25 mouse cellular contexts compared by ENCODE assay signal in the genomic region with DNA sequence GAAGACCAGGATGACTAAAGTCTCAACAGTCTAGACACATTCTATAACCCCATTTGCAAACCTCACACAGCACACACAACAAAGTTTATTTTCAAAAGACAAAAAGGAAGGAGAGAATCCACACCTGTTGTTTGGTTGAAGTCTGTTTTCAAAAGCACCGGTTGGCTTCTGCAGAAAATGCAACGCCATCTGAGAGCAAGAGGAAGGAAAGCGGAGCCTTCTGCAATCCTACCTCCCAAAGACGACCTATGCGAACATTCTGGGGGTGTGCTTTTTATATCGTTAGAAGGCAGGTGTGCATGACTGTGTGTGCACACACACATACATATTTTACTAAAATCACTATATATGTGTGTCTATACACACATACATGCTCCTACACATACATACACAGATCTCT.
A peak's percentile ranks its signal among the peaks of the same experiment; 100 is the strongest.
DNase-seq lines count a peak whose midpoint lies in the region; ATAC-seq and TF ChIP-seq lines count a peak whose summit lies in the region.
"Had no signal": no experiment of that assay in that cellular context is flagged by ENCODE, and none has a peak within 500 bp of the region (broad histone marks: within the 10 kb centered on the region; RNA-seq: fewer than 3 reads in every experiment).

No protein-coding gene starts in this region.

- H3K4me3 ChIP-seq in layer of hippocampus, adult 2 months: no peak overlapping the region
- H3K4me3 ChIP-seq in midbrain, embryonic 13.5 days (replicated peaks): no peak overlapping the region
- H3K4me3 ChIP-seq: forebrain, embryonic 10.5 days; gastrocnemius, adult 2 months; heart, embryonic 12.5 days; heart, embryonic 15.5 days; hindbrain, embryonic 10.5 days; hindbrain, embryonic 13.5 days had no signal

- H3K27me3 ChIP-seq in midbrain, embryonic 13.5 days: no peaks in the 10 kb centered on the region
- H3K27me3 ChIP-seq: heart, embryonic 12.5 days; heart, embryonic 15.5 days; hindbrain, embryonic 13.5 days had no signal

- no peak overlapping the region for H3K4me2 ChIP-seq in midbrain, embryonic 13.5 days (replicated peaks)
- H3K4me2 ChIP-seq: heart, embryonic 12.5 days; heart, embryonic 15.5 days; hindbrain, embryonic 13.5 days had no signal

- no peak overlapping the region for H3K9ac ChIP-seq in midbrain, embryonic 13.5 days (replicated peaks)
- H3K9ac ChIP-seq: forebrain, postnatal 0 days; heart, embryonic 12.5 days; heart, embryonic 15.5 days; hindbrain, embryonic 13.5 days had no signal

- ATAC-seq in midbrain, embryonic 13.5 days: no peak
- ATAC-seq: activated CD4-positive, CD25-positive, alpha-beta regulatory T cell, adult 4 months; forebrain, embryonic 14.5 days; hindbrain, embryonic 16.5 days had no signal

- TF ChIP-seq CTCF in layer of hippocampus, adult 2 months (conservative IDR thresholded peaks at IDR 0.05): no peak

- H3K36me3 ChIP-seq in midbrain, embryonic 13.5 days: no peaks in the 10 kb centered on the region
- H3K36me3 ChIP-seq: forebrain, embryonic 10.5 days; heart, embryonic 12.5 days; heart, embryonic 15.5 days; hindbrain, embryonic 10.5 days; hindbrain, embryonic 13.5 days had no signal

- H3K27ac ChIP-seq in layer of hippocampus, adult 2 months: peak overlapping the region; percentile 37; the same call in 1 of the 2 replicates
- no peak overlapping the region for H3K27ac ChIP-seq in midbrain, embryonic 13.5 days
- H3K27ac ChIP-seq: forebrain, embryonic 10.5 days; gastrocnemius, adult 2 months; heart, embryonic 15.5 days; hindbrain, embryonic 10.5 days; hindbrain, embryonic 13.5 days had no signal

- no peaks in the 10 kb centered on the region for H3K9me3 ChIP-seq in midbrain, embryonic 13.5 days
- H3K9me3 ChIP-seq: forebrain, embryonic 10.5 days; heart, embryonic 12.5 days; heart, embryonic 15.5 days; hindbrain, embryonic 10.5 days; hindbrain, embryonic 13.5 days had no signal

- WGBS in midbrain, embryonic 13.5 days: 96% methylated on average over 6 of the region's 6 CpGs

- peaks cover 24% of the 10 kb centered on the region for H3K4me1 ChIP-seq in midbrain, embryonic 13.5 days (replicated peaks)
- H3K4me1 ChIP-seq: heart, embryonic 12.5 days; heart, embryonic 15.5 days had no signal

- no peak for DNase-seq in layer of hippocampus, adult 2 months (ENCODE audit: low spot score in 2 of 2)
- no peak for DNase-seq in layer of hippocampus, postnatal 25 days (ENCODE audit: extremely low spot score in 1 of 2, low spot score in 1 of 2)
- peak; percentile 61 for DNase-seq in thymus, postnatal 14 days
- peak; percentile 44 for DNase-seq in thymus, postnatal 4 days
- no peak for DNase-seq in spleen, postnatal 14 days (ENCODE audit: low spot score in 2 of 2)
- DNase-seq: adrenal gland, adult 8-10 months; adrenal gland, postnatal 25 days; cerebellum, adult 11-12 months; cerebellum, adult 8-10 months; cerebellum, postnatal 10 days; forebrain, postnatal 0 days; gastrocnemius, adult 2 months; gastrocnemius, postnatal 14 days; heart, adult 11 months; heart, postnatal 10 days; heart, postnatal 36 days had no signal

Comparison
In these comparisons a context has a peak if more than half of its experiments do, and no peak if none do; other contexts are left out.
1. DNase-seq: peak in thymus, postnatal 14 days (single experiment) and thymus, postnatal 4 days (single experiment); none in layer of hippocampus, adult 2 months (0 of 2), layer of hippocampus, postnatal 25 days (0 of 2) and spleen, postnatal 14 days (0 of 2).